Mouse (Mus musculus) E14TG2a.4 (cell line): ENCODE measurements at regions not wholly inside any gene's neighbourhood (a gene's known extent, or its start where the extent isn't known, plus 50 kb on each side); places are given as distances from the start of the nearest gene placed in this dataset.

Source experiments
- H3K27me3 ChIP-seq: 2 replicates; pipeline ENCODE4 v1.6.1; 2014; ENCODE audit warnings: low read length, control low read depth; ENCODE audit not compliant: insufficient read depth
- H3K36me3 ChIP-seq: 2 replicates; pipeline ENCODE4 v1.6.1; 2014; ENCODE audit warnings: low read length, control low read depth; ENCODE audit not compliant: insufficient read depth
- H3K4me1 ChIP-seq: replicated peaks from 2 replicates; pipeline ENCODE4 v1.6.1; 2014; ENCODE audit warnings: low read depth, low read length, control low read depth
- H3K4me3 ChIP-seq: replicated peaks from 2 replicates; pipeline ENCODE4 v1.5.1; 2014; ENCODE audit warnings: mild to moderate bottlenecking, low read length
- H3K9me3 ChIP-seq: 2 replicates; pipeline ENCODE4 v1.6.1; 2014; ENCODE audit warnings: low read length, control low read depth
- CTCF ChIP-seq: conservative IDR thresholded peaks from 2 replicates; pipeline ENCODE4 v1.5.1; 2014; ENCODE audit warnings: low read length
- NANOG ChIP-seq: IDR thresholded peaks from 2 replicates; pipeline ENCODE4 v1.6.1; 2014; ENCODE audit warnings: borderline replicate concordance, low read length, mixed read lengths
- POU5F1 ChIP-seq: IDR thresholded peaks from 2 replicates; pipeline ENCODE4 v1.6.1; 2014; ENCODE audit warnings: low read length, borderline replicate concordance

- Histone ChIP-seq H3K9me3 (no peaks in the 10 kb centered on the region), H3K4me1 (no peaks in the 10 kb centered on the region), H3K4me3 (no peak overlapping the region), H3K27me3 (no peaks in the 10 kb centered on the region), H3K36me3 (no peaks in the 10 kb centered on the region)
- TF ChIP-seq POU5F1 (no peak), CTCF (no peak), NANOG (no peak)
Observed at GRCm38 (mm10) chr10:100856509-100856908, 266.2 kb downstream of the 1700017N19Rik start.

GRCm38 (mm10) chr10:100865501-100866181 is 275.4 kb downstream of the 1700017N19Rik start:
- H3K36me3 ChIP-seq: no peaks in the 10 kb centered on the region
- TF ChIP-seq CTCF: no peak
- TF ChIP-seq NANOG: no peak
- TF ChIP-seq POU5F1: no peak
- no peak overlapping the region for H3K4me3 ChIP-seq
- H3K27me3 ChIP-seq: no peaks in the 10 kb centered on the region
- H3K9me3 ChIP-seq: no peaks in the 10 kb centered on the region
- no peaks in the 10 kb centered on the region for H3K4me1 ChIP-seq

- no peaks in the 10 kb centered on the region for H3K4me1 ChIP-seq
- no peak overlapping the region for H3K4me3 ChIP-seq
- H3K27me3 ChIP-seq: no peaks in the 10 kb centered on the region
- no peaks in the 10 kb centered on the region for H3K36me3 ChIP-seq
- peaks cover 5% of the 10 kb centered on the region for H3K9me3 ChIP-seq
- TF ChIP-seq POU5F1 (no peak), CTCF (no peak; the same call in 1 of the 2 replicates), NANOG (no peak)
Observed at GRCm38 (mm10) chr10:100868360-100868916, 278.2 kb downstream of the 1700017N19Rik start.

- H3K4me3 ChIP-seq: no peak overlapping the region
- TF ChIP-seq NANOG (no peak), CTCF (no peak), POU5F1 (no peak)
- no peaks in the 10 kb centered on the region for H3K4me1 ChIP-seq
- no peaks in the 10 kb centered on the region for H3K36me3 ChIP-seq
- no peaks in the 10 kb centered on the region for H3K27me3 ChIP-seq
- no peaks in the 10 kb centered on the region for H3K9me3 ChIP-seq
Observed at GRCm38 (mm10) chr10:100882584-100882983, 292.3 kb downstream of the 1700017N19Rik start.

GRCm38 (mm10) chr10:100922976-100923375 is 332.7 kb downstream of the 1700017N19Rik start:
- TF ChIP-seq NANOG: no peak
- TF ChIP-seq CTCF: no peak
- TF ChIP-seq POU5F1: no peak

GRCm38 (mm10) chr10:100927086-100927485 is 336.8 kb downstream of the 1700017N19Rik start:
- Histone ChIP-seq H3K36me3 (no peaks in the 10 kb centered on the region), H3K9me3 (no peaks in the 10 kb centered on the region), H3K4me3 (no peak overlapping the region), H3K27me3 (no peaks in the 10 kb centered on the region), H3K4me1 (no peaks in the 10 kb centered on the region)
- TF ChIP-seq CTCF (no peak), NANOG (no peak), POU5F1 (no peak)

More at GRCm38 (mm10) chr10:100922976-100923375, 332.7 kb downstream of the 1700017N19Rik start:
- Histone ChIP-seq H3K4me1 (no peaks in the 10 kb centered on the region), H3K27me3 (no peaks in the 10 kb centered on the region), H3K4me3 (no peak overlapping the region), H3K36me3 (no peaks in the 10 kb centered on the region), H3K9me3 (no peaks in the 10 kb centered on the region)

GRCm38 (mm10) chr10:100931739-100932138 is 341.5 kb downstream of the 1700017N19Rik start:
- no peak for TF ChIP-seq CTCF
- no peak for TF ChIP-seq POU5F1
- TF ChIP-seq NANOG: no peak
- Histone ChIP-seq H3K36me3 (no peaks in the 10 kb centered on the region), H3K4me1 (no peaks in the 10 kb centered on the region), H3K9me3 (no peaks in the 10 kb centered on the region), H3K4me3 (no peak overlapping the region), H3K27me3 (no peaks in the 10 kb centered on the region)

GRCm38 (mm10) chr10:100958371-100958770 is 368.1 kb downstream of the 1700017N19Rik start:
- Histone ChIP-seq H3K9me3 (no peaks in the 10 kb centered on the region), H3K4me1 (no peaks in the 10 kb centered on the region), H3K36me3 (no peaks in the 10 kb centered on the region), H3K4me3 (no peak overlapping the region), H3K27me3 (no peaks in the 10 kb centered on the region)
- TF ChIP-seq NANOG (no peak), CTCF (no peak), POU5F1 (no peak)

- no peaks in the 10 kb centered on the region for H3K36me3 ChIP-seq
- H3K9me3 ChIP-seq: no peaks in the 10 kb centered on the region
- no peaks in the 10 kb centered on the region for H3K4me1 ChIP-seq
Observed at GRCm38 (mm10) chr10:101003469-101003868, 413.2 kb downstream of the 1700017N19Rik start.

More at GRCm38 (mm10) chr10:101003469-101003868, 413.2 kb downstream of the 1700017N19Rik start:
- no peak for TF ChIP-seq CTCF
- no peak for TF ChIP-seq POU5F1
- no peak for TF ChIP-seq NANOG
- Histone ChIP-seq H3K4me3 (no peak overlapping the region), H3K27me3 (no peaks in the 10 kb centered on the region)
